Mouse (Mus musculus): ENCODE measurements around the gene Irs1. TPM values are rescaled to one million over a fixed set of nuclear protein-coding genes. Genes with fewer than 3 reads are reported as not detected.

Irs1 gene
- polyA plus RNA-seq, 1 experiment from 2014 or later, result 4.4 TPM

DNA sequence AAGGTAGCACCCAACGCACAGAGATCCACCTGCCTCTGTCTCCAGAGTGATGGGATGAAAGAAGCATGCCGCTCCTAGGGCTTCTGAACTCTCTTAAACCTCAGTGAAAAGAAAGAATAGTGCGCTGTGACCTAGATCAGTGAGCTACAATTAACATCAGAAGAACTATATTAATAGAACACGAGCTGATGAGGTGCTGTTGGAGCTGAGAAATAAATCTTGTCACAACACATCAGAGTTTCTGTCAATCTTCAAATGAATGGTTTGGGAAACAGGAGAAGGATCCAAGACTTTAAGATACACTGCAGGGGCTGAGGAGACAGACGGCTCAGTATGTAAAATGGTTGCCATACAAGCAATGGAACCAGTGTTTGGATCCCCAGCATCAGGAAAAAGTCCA, 19.0 kb downstream of the Irs1 start:
- H3K9me3 ChIP-seq, result no peaks in the 10 kb centered on the region
- no peak for ATAC-seq (ENCODE audit: insufficient read depth, low FRiP score, low read depth)
- H3K36me3 ChIP-seq, result no peaks in the 10 kb centered on the region
- H3K4me3 ChIP-seq (replicated peaks), result no peak overlapping the region
- 90% methylated on average over 5 of the region's 5 CpGs for WGBS
- H3K4me2 ChIP-seq, result no peak overlapping the region
- H3K27me3 ChIP-seq (replicated peaks), result no peaks in the 10 kb centered on the region
- no peak overlapping the region for H3K9ac ChIP-seq
- peaks cover 5% of the 10 kb centered on the region for H3K4me1 ChIP-seq
- no peak overlapping the region for H3K27ac ChIP-seq

GRCm38 (mm10) chr1:82267547-82267946, 23.7 kb downstream of the Irs1 start:
- Histone ChIP-seq H3K27me3 (replicated peaks) (no peaks in the 10 kb centered on the region), H3K4me2 (no peak overlapping the region), H3K27ac (no peak overlapping the region), H3K9me3 (no peaks in the 10 kb centered on the region), H3K36me3 (no peaks in the 10 kb centered on the region), H3K4me3 (replicated peaks) (no peak overlapping the region), H3K4me1 (no peaks in the 10 kb centered on the region), H3K9ac (no peak overlapping the region)
- no peak for ATAC-seq (ENCODE audit: insufficient read depth, low FRiP score, low read depth)
- WGBS, result 59% methylated on average over 4 of the region's 4 CpGs

- no peaks in the 10 kb centered on the region for H3K36me3 ChIP-seq
- no peak overlapping the region for H3K4me3 ChIP-seq (replicated peaks)
- H3K4me2 ChIP-seq, result no peak overlapping the region
- H3K9me3 ChIP-seq, result no peaks in the 10 kb centered on the region
- H3K4me1 ChIP-seq, result no peaks in the 10 kb centered on the region
- no peak for ATAC-seq (ENCODE audit: insufficient read depth, low FRiP score, low read depth)
- 70% methylated on average over 1 of the region's 1 CpGs for WGBS
- no peaks in the 10 kb centered on the region for H3K27me3 ChIP-seq (replicated peaks)
- no peak overlapping the region for H3K27ac ChIP-seq
- no peak overlapping the region for H3K9ac ChIP-seq
Measured at GRCm38 (mm10) chr1:82262331-82262730, 28.9 kb downstream of the Irs1 start.

- H3K4me2 ChIP-seq, result no peak overlapping the region
- no peak overlapping the region for H3K9ac ChIP-seq
- H3K4me3 ChIP-seq (replicated peaks), result no peak overlapping the region
- H3K27ac ChIP-seq, result no peak overlapping the region
- H3K9me3 ChIP-seq, result no peaks in the 10 kb centered on the region
- no peak for ATAC-seq (ENCODE audit: insufficient read depth, low FRiP score, low read depth)
- 80% methylated on average over 5 of the region's 5 CpGs for WGBS
- H3K4me1 ChIP-seq, result no peaks in the 10 kb centered on the region
- H3K36me3 ChIP-seq, result no peaks in the 10 kb centered on the region
- H3K27me3 ChIP-seq (replicated peaks), result no peaks in the 10 kb centered on the region
Measured at GRCm38 (mm10) chr1:82261638-82262037, 29.6 kb downstream of the Irs1 start.

DNA sequence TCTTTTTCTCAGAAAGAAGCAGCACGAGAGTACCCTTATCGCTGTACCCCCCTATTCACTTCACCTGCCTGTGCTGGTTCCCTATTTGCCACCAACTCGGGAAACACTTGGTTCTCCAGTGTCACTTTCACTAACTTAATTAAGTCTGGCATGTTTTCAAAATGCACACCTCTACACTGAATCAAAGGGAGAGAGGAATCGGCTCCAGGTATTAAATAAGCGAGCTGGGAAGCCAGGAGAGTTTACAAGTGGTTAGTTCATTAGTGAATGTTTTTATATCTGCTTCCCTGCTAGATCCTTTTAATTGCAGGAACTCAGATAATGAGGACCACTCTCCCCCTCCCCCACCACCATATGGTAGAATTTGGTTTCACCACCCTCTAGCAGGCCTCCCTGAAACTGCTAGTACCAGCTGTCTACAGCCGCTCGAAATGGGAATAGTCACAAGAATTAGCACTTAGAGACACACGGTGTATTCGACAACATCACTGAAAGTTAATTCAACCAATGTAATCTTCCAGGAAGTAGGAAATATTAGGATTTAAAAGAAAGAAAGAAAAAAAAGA, 30.1 kb downstream of the Irs1 start:
- no peak overlapping the region for H3K27ac ChIP-seq
- no peak overlapping the region for H3K4me2 ChIP-seq
- H3K9me3 ChIP-seq, result no peaks in the 10 kb centered on the region
- no peaks in the 10 kb centered on the region for H3K36me3 ChIP-seq
- no peak overlapping the region for H3K4me3 ChIP-seq (replicated peaks)
- no peaks in the 10 kb centered on the region for H3K27me3 ChIP-seq (replicated peaks)
- no peaks in the 10 kb centered on the region for H3K4me1 ChIP-seq
- no peak for ATAC-seq (ENCODE audit: insufficient read depth, low FRiP score, low read depth)
- no peak overlapping the region for H3K9ac ChIP-seq
- 62% methylated on average over 9 of the region's 9 CpGs for WGBS

DNA sequence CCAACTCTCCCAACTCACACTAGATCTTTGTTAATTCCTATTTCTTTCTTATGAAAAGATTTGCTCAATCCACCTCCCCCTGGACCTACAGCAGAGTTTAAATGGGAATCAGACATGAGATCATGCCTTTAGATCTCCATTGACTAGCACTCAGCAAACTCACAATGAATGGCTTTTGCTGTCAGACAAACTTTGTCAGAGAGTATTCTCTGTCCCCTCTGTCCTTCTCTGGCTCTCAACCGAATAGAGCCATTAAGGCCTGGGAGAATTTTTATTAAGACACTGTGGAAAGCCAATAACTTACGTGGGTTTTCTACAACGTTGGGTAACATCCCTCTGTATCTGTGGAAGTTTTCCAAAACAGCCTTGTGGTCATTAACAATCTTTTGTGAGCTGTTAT, 31.2 kb downstream of the Irs1 start:
- H3K4me1 ChIP-seq, result no peaks in the 10 kb centered on the region
- H3K27ac ChIP-seq, result no peak overlapping the region
- H3K4me3 ChIP-seq (replicated peaks), result no peak overlapping the region
- H3K9ac ChIP-seq, result no peak overlapping the region
- H3K36me3 ChIP-seq, result no peaks in the 10 kb centered on the region
- H3K4me2 ChIP-seq, result no peak overlapping the region
- WGBS, result 67% methylated on average over 3 of the region's 3 CpGs
- ATAC-seq (ENCODE audit: insufficient read depth, low FRiP score, low read depth), result no peak
- no peaks in the 10 kb centered on the region for H3K9me3 ChIP-seq
- no peaks in the 10 kb centered on the region for H3K27me3 ChIP-seq (replicated peaks)

- Histone ChIP-seq H3K27ac (no peak overlapping the region), H3K4me2 (no peak overlapping the region), H3K9me3 (no peaks in the 10 kb centered on the region), H3K9ac (no peak overlapping the region), H3K36me3 (no peaks in the 10 kb centered on the region), H3K27me3 (replicated peaks) (no peaks in the 10 kb centered on the region), H3K4me3 (replicated peaks) (no peak overlapping the region), H3K4me1 (no peaks in the 10 kb centered on the region)
- WGBS, result 33% methylated on average over 7 of the region's 7 CpGs
- no peak for ATAC-seq (ENCODE audit: insufficient read depth, low FRiP score, low read depth)
Measured at GRCm38 (mm10) chr1:82258331-82258730, 32.9 kb downstream of the Irs1 start.

GRCm38 (mm10) chr1:82257457-82257856, 33.8 kb downstream of the Irs1 start:
- H3K9ac ChIP-seq, result no peak overlapping the region
- no peak overlapping the region for H3K4me3 ChIP-seq (replicated peaks)
- ATAC-seq (ENCODE audit: insufficient read depth, low FRiP score, low read depth), result no peak
- H3K27ac ChIP-seq, result no peak overlapping the region
- H3K9me3 ChIP-seq, result no peaks in the 10 kb centered on the region
- H3K4me1 ChIP-seq, result no peaks in the 10 kb centered on the region
- no peak overlapping the region for H3K4me2 ChIP-seq
- H3K36me3 ChIP-seq, result no peaks in the 10 kb centered on the region
- no peaks in the 10 kb centered on the region for H3K27me3 ChIP-seq (replicated peaks)
- WGBS, result 34% methylated on average over 5 of the region's 5 CpGs

DNA sequence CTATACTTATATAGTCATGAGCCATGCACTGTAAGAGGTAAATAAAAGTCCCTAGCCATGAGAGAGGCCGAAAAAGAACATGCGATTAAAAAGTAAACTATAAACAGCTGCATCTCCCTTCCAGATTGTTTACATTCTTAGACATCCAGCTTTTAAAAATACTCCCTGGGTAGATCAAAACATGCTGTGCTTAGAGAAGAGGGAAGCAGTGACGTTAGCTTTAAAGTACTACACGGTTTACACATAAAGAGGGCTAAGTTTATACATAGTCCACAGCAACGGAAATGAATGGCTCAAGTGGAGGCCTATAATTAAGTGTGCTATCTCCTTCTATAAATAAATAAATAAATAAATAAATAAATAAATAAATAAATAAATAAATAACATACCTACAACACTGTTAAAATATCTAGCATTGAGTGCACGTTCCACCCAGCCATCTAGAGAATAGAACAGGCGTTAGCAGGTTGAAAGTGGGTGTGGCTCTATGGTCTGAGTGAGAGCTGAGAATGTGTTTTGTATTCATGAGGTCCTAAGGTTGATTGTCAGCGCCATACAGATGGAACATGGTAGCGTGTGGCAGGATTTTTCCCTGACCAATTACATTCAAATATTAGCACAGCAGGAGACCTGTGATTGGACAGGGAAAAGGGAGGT, 37.3 kb downstream of the Irs1 start:
- Histone ChIP-seq H3K4me3 (replicated peaks) (no peak overlapping the region), H3K4me1 (no peaks in the 10 kb centered on the region), H3K9ac (no peak overlapping the region), H3K36me3 (no peaks in the 10 kb centered on the region), H3K4me2 (no peak overlapping the region), H3K27ac (no peak overlapping the region), H3K27me3 (replicated peaks) (no peaks in the 10 kb centered on the region), H3K9me3 (no peaks in the 10 kb centered on the region)
- WGBS, result 66% methylated on average over 9 of the region's 9 CpGs
- ATAC-seq (ENCODE audit: insufficient read depth, low FRiP score, low read depth), result no peak

DNA sequence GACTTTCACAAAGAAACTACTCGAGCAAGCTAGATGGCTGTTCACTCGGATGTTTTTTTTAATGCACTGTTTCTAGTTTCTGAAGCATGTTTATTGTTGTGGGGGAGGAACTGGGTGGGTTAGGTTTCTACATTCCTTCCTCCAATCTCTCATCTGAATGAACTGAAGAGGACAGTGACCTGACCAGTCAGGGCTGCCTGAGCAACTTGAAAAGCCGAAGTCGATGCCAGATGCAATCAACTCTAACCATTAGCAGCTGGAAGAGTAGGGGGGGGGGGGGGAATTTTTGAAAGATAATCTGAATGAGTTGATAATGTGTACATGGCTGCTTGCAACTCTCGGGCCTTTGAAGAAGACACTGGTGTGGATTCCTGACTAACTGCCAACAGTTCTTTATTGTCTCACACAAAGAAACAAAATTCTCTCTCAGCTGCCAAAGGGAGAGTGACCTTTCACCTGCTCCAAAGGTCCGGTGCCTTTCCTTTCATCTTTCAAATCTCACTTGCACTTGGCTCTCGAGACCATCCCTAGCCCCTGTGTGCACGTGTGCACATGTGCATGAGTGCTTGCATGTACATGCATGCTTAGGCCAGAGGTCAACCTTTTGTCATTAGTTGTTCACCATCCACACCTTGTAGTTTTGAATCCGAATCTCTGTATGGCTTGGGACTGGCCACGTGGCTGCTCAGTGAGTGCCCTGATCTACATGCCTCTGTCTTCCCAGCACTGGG, 43.8 kb downstream of the Irs1 start:
- H3K4me1 ChIP-seq, result no peaks in the 10 kb centered on the region
- H3K27me3 ChIP-seq (replicated peaks), result no peaks in the 10 kb centered on the region
- H3K4me3 ChIP-seq (replicated peaks), result no peak overlapping the region
- ATAC-seq (ENCODE audit: insufficient read depth, low FRiP score, low read depth), result no peak
- H3K27ac ChIP-seq, result no peak overlapping the region
- no peak overlapping the region for H3K4me2 ChIP-seq
- no peaks in the 10 kb centered on the region for H3K36me3 ChIP-seq
- no peak overlapping the region for H3K9ac ChIP-seq
- no peaks in the 10 kb centered on the region for H3K9me3 ChIP-seq
- 56% methylated on average over 10 of the region's 10 CpGs for WGBS

DNA sequence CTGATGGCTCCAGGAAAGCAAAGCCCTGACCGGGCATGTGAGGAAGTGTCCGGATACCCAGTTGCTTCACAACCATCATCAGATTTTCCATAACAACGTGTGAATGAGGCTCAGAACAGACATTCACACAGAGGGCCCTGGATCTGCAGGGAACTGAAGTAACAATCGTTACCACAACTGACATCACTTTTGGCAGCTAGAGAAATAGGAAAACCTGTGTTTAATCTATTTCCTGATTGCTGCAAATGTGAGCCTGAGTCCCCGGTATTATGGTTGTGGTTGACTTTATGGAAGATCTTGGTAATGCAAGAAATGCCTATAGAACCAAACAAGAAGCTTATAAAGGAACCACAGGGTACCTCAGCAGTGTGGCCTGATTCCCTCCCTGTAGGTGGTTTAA, 46.2 kb downstream of the Irs1 start:
- Histone ChIP-seq H3K27ac (no peak overlapping the region), H3K4me2 (no peak overlapping the region), H3K27me3 (replicated peaks) (no peaks in the 10 kb centered on the region), H3K9me3 (no peaks in the 10 kb centered on the region), H3K9ac (no peak overlapping the region), H3K4me3 (replicated peaks) (no peak overlapping the region), H3K36me3 (no peaks in the 10 kb centered on the region), H3K4me1 (no peaks in the 10 kb centered on the region)
- WGBS, result 82% methylated on average over 5 of the region's 5 CpGs
- no peak for ATAC-seq (ENCODE audit: insufficient read depth, low FRiP score, low read depth)

DNA sequence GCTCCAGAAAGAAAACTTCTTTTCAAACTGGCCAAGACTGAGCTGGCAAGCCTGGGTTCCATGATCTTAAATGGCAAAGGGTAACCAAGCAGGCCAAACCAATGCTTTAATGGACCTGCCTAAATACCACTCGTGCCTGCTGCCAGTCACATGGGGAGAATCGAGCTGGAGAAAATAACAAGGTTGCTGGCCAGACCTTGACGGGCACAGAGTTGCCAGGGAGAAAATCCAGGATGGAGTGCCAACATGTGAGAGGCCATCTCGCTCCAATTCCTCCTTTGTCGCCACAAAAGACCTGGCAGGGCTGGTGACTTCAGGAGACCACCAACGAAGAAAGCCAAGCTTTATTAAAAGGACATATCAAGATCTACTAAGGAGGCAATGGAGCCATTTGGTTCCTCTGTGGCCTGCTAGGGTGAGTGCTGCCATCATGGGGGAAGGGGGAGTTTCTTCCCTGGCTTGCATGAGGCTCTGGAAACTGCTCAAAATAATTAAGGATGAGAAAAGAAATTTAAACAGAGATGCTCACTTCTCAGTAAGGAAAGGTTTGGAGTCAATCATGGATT, 47.9 kb downstream of the Irs1 start:
- ATAC-seq (ENCODE audit: insufficient read depth, low FRiP score, low read depth), result no peak
- WGBS, result 85% methylated on average over 6 of the region's 6 CpGs
- Histone ChIP-seq H3K4me2 (no peak overlapping the region), H3K27ac (no peak overlapping the region), H3K9me3 (no peaks in the 10 kb centered on the region), H3K27me3 (replicated peaks) (no peaks in the 10 kb centered on the region), H3K9ac (no peak overlapping the region), H3K36me3 (no peaks in the 10 kb centered on the region), H3K4me1 (no peaks in the 10 kb centered on the region), H3K4me3 (replicated peaks) (no peak overlapping the region)

Measured in stomach, embryonic 15.5 days (tissue).